Mouse (Mus musculus) megakaryocyte, adult 5-6 weeks (primary cell): Measurements from ENCODE around the gene Tmem52. TPM values are rescaled to one million over a fixed set of nuclear protein-coding genes. Genes with fewer than 3 reads are reported as not detected.

ENCODE experiments used
- ATAC-seq: 2 replicates; pipeline ENCODE4 v1.8.0; 2016; ENCODE audit warnings: mild to moderate bottlenecking, inconsistent platforms; ENCODE audit not compliant: poor library complexity, severe bottlenecking
- total RNA-seq, 2 experiments: library from RNA; stranded (forward) in 1 of 2; stranded (reverse) in 1 of 2; fragments of 153-499, 151-499 nt in 1 of 2; fragments of 221-1000, 200-1000 nt in 1 of 2; gene quantifications; 2 replicates each; pipeline versions ENCODE4 v1.2.3 to v1.2.4; 2015 to 2017

The Tmem52 gene
- total RNA-seq, 2 experiments from 2014 or later: not detected

DNA sequence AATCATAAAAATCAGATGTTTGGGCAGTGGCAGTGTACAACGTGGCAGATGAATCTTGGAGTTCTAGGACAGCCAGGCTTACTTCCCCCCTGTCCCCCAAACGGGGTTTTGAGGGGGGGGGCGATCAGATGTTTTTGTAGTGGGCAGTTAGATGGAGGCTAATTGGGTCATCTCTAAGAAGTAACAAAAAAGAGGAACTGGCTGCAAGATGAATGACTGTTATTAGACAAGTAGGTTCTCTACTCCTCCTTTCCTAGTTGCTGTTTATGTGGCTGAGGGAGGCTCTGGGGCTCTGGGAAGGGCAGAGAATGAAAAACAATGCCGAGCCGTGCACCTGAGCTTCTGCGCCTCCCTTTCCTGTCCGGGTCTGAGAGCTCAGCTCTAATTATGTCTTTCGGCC lies 36.2 kb downstream of the Tmem52 start:
- ATAC-seq: peak; percentile 77

DNA sequence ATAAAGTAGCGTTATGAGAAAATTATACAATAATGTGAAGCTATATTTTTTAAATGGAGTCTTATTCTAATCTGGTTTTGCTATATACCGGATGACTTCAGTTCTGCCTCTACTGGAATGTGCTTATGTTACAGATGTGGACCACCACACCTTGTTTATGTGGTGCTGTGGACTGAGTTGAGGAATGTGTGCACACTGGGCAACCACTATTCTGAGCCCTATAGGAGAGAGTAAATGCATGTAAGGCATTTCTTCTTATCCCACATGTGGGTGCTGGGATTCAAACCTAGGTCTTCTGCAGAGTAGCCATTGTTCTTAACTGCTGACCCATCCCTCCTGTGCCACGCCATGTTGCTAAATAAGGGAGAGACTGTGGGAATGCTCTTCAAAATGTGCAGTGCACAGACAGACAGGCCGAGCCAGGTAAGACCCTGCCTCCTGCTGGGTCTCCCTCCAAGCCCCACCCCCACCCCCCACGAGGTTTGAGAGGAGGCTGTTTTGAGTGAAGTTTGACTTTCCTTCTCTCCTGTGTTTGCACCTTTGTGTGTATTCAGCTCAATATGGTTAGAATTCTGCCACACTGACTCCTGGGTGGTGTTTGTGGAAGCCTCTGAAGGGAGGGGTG lies 36.9 kb downstream of the Tmem52 start:
- no peak for ATAC-seq

DNA sequence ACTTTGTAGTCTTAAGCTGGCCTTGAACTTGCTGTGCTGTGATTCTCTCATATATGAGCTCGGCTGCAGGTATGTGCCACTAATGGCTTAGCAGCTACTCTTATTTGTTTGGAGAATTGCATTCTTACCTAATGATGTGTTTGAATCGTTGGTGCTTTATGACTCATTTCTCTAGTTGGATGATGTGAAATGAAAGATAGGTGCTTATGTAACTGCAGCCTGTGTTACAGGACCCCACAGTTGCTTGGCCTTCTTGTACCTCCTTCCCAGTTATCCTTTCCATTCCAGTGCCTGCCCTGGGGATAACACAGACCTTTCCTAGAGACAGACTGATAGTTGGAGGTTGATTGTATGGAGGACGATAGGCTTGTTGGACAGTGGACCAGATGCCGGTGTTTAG lies 39.7 kb downstream of the Tmem52 start:
- ATAC-seq: no peak

DNA sequence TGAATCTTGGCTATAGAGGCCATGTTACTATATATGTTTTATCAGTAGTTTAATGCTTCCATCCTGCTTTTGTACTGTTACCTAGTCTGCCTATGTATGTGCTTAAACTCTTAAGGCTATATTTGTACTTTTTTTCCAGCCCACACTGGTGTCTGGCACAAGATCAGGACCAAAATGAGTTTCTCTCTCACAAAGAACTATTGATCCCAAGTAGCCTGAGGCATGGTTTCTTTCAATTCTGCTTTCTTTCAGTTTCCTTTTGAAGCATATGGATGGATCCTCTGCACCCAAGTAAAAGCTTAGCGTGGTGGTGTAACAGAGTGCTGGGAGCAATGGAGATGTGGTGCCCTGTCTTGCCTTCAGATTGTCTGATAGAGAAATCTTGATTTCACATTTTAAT lies 42.1 kb downstream of the Tmem52 start:
- no peak for ATAC-seq

DNA sequence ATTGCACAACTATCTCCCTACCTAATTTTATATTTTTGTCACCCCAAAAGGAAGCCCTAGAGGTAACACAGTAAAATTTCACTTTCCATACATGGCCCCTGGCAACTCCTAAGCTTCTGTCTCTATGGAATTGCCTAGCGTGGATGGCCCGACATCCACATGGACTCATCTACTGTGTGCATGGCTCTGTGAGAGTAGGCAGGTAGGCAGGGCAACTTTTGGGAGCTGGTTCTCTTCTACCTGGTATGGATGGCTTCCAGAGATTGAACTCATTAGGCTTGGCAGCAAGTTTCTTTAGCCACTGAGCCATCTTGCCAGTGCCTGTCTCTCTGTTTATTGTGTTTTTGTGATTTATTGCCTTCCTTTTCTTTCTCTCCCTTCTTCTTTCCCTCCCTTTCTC lies 45.9 kb downstream of the Tmem52 start:
- no peak for ATAC-seq

DNA sequence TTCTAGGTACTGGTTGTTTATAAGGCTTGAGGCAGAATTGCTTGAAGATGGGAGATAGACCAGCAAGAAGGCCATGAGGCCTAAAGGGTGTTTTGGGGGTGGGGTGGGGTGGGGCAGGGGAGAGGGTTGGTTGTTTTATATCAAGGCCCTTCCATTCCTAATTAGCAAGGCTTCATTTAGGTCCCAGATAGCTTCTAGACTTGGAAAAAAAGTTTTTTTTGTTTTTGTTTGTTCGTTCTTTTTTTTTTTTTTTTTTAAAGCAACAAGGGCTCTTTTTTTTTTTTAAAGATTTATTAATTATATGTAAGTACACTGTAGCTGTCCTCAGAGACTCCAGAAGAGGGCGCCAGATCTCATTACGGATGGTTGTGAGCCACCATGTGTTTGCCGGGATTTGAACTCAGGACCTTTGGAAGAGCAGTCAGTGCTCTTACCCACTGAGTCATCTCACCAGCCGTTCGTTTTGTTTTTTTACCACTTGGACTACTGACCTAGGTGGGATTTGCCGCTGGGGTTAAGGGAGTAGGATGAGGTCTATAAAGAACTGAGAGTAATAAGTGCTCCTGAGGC lies 49.1 kb downstream of the Tmem52 start:
- ATAC-seq: no peak

Other genes with a start within 250 kb of the Tmem52 start
- 41.5 and 42.9 TPM in 2 replicates for gene Ski, start 246.5 kb upstream of the Tmem52 start, total RNA-seq (2015)
- 12.4 and 13.3 TPM in 2 replicates for gene Ski, start 246.5 kb upstream of the Tmem52 start, total RNA-seq (2017)
- 32.6 and 34.2 TPM in 2 replicates for gene Faap20, start 219.3 kb upstream of the Tmem52 start, total RNA-seq (2015)
- 11.7 and 18.3 TPM in 2 replicates for gene Faap20, start 219.3 kb upstream of the Tmem52 start, total RNA-seq (2017)
- gene Prkcz, start 107.8 kb upstream of the Tmem52 start, total RNA-seq (2015): 0.07 TPM in 1 of 2 replicates, not detected in the other
- gene Prkcz, start 107.8 kb upstream of the Tmem52 start, total RNA-seq (2017): 0.12 and 0.18 TPM in 2 replicates
- 0.25 TPM in 1 of 2 replicates, not detected in the other for gene Gabrd, start 71.0 kb upstream of the Tmem52 start, total RNA-seq (2015)
- gene Gabrd, start 71.0 kb upstream of the Tmem52 start, total RNA-seq (2017): 0.11 TPM in 1 of 2 replicates, not detected in the other
- 0.25 TPM in 1 of 2 replicates, not detected in the other for gene Cfap74, start 59.9 kb upstream of the Tmem52 start, total RNA-seq (2015)
- 0.04 and 0.07 TPM in 2 replicates for gene Cfap74, start 59.9 kb upstream of the Tmem52 start, total RNA-seq (2017)
- gene Gnb1, start 22.2 kb downstream of the Tmem52 start, total RNA-seq (2015): 244 and 278 TPM in 2 replicates
- 158 and 180 TPM in 2 replicates for gene Gnb1, start 22.2 kb downstream of the Tmem52 start, total RNA-seq (2017)
- gene Nadk, start 93.3 kb downstream of the Tmem52 start, total RNA-seq (2015): 205 and 220 TPM in 2 replicates
- gene Nadk, start 93.3 kb downstream of the Tmem52 start, total RNA-seq (2017): 180 and 208 TPM in 2 replicates
- gene Slc35e2, start 132.3 kb downstream of the Tmem52 start, total RNA-seq (2015): 10.1 and 18.8 TPM in 2 replicates
- 8.7 and 12.8 TPM in 2 replicates for gene Slc35e2, start 132.3 kb downstream of the Tmem52 start, total RNA-seq (2017)
- gene Cdk11b, start 155.7 kb downstream of the Tmem52 start, total RNA-seq (2015): 43.2 and 57.8 TPM in 2 replicates
- gene Cdk11b, start 155.7 kb downstream of the Tmem52 start, total RNA-seq (2017): 48.1 and 81.5 TPM in 2 replicates
- gene Gm10563, start 176.3 kb downstream of the Tmem52 start, total RNA-seq (2015): not detected in 2 replicates
- not detected in 2 replicates for gene Gm10563, start 176.3 kb downstream of the Tmem52 start, total RNA-seq (2017)
- 0.18 and 0.20 TPM in 2 replicates for gene Mmp23, start 184.3 kb downstream of the Tmem52 start, total RNA-seq (2015)
- gene Mmp23, start 184.3 kb downstream of the Tmem52 start, total RNA-seq (2017): 0.22 and 0.94 TPM in 2 replicates
- gene Mib2, start 200.1 kb downstream of the Tmem52 start, total RNA-seq (2015): 5.9 and 6.4 TPM in 2 replicates
- gene Mib2, start 200.1 kb downstream of the Tmem52 start, total RNA-seq (2017): 23.5 and 29.0 TPM in 2 replicates
- gene Fndc10, start 225.2 kb downstream of the Tmem52 start, total RNA-seq (2015): 0.55 and 0.71 TPM in 2 replicates
- gene Fndc10, start 225.2 kb downstream of the Tmem52 start, total RNA-seq (2017): 0.26 and 0.45 TPM in 2 replicates
- gene Ssu72, start 235.7 kb downstream of the Tmem52 start, total RNA-seq (2015): 130 and 132 TPM in 2 replicates
- 125 and 133 TPM in 2 replicates for gene Ssu72, start 235.7 kb downstream of the Tmem52 start, total RNA-seq (2017)